Mouse (Mus musculus) brain, embryonic 18.5 days (tissue): Measurements from ENCODE around the gene Ly6g6e.

ENCODE experiments used
- DNase-seq: peaks from one replicate; pipeline ENCODE4 v3.0.0-alpha.2; 2012; ENCODE audit warnings: low read depth, low spot score

Ly6g6e gene

GRCm38 (mm10) chr17:35049561-35050016, 27.1 kb upstream of the Ly6g6e start, which contains the start of gene Clic1:
Gene Clic1 (plus strand): TSS chr17:35049966.
- no peak for DNase-seq

GRCm38 (mm10) chr17:35050126-35050750, 26.5 kb upstream of the Ly6g6e start:
- DNase-seq: no peak

DNA sequence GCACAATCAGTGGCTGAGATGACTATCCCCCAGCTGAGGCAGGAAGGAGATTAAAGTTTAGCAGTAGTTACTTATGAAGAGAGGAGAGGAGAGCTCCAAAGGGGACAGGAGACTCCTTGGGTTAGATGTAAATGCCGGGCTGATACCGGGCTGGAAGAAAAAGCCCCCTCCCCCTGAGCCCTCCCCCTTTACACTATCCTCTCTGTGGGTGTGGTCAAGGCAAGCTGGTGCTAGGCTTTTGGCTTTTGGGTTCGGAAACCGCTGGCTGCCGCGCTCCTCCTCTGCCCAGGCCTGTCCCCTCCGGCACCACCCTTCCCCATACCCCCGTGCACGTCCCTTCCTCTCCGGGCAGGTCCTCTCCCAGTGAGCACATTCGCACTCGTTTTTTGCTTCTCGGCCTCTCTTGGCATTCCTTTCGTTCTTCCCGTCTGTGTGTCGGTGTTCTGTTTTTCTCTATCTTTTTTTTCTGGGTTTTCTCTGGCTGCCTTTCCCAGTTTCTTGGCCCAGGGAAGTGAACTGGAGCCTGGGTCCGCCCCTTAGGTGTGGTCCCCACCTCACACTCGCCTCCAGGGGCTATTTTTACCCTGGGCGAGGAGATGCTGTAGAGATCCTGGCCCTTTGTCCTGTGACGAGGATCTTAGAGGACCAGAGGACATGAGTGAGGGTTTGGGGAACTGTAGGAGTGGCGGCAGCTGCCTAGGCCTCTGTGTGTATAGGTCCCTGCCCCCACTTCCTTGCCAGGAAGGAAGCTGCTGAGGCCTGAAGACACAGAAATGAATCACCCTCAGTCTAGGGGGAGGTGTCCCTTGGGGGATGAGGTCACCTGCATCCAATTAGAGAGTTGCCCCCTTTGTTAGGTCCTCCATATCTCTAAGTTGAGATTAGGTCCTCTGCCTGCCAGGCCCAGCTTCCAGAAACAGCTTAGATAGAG, 25.3 kb upstream of the Ly6g6e start:
- DNase-seq: no peak

- no peak for DNase-seq
These were observed 24.4 kb upstream of the Ly6g6e start for GRCm38 (mm10) chr17:35052271-35052798.

DNA sequence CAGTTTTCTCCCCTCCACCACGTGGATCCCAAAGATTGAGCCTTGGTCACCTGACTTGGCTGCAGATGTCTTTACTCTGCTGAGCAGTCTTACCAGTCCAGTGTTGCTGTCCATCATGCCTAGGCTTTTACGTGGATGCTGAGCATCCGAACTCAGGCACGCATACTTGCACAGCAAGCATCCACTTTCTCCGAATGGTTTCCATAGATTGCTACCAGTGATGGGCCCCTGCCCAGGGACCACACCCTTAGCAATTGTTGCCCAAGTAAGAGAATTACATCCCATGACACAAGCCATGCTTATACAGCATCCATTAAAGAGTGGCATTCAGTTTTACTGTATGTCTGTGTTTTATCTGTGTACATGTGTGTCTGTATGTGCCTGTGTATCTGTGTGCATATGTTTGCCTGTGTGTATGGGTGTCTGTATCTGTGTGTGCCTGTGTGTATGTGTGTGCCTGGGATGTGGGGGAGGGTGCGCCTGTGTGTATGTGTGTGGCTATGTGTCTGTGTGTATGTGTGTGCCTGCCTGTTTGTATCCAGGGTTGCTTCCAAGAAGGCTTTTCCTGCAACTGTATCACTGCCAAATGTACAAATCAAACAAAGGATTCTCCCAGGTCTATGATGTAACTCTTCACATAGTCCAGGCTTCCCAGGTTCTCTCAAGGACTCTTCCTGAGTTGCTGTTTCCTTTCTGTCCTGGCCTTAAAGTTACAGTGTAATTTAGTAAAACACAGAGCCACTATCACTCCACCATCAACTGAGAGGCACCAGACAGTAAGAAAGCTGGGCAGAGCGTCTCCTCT, 20.8 kb upstream of the Ly6g6e start:
- DNase-seq: no peak

GRCm38 (mm10) chr17:35057090-35057489, 19.6 kb upstream of the Ly6g6e start:
- DNase-seq: no peak

GRCm38 (mm10) chr17:35058316-35058715, 18.4 kb upstream of the Ly6g6e start:
- no peak for DNase-seq

DNA sequence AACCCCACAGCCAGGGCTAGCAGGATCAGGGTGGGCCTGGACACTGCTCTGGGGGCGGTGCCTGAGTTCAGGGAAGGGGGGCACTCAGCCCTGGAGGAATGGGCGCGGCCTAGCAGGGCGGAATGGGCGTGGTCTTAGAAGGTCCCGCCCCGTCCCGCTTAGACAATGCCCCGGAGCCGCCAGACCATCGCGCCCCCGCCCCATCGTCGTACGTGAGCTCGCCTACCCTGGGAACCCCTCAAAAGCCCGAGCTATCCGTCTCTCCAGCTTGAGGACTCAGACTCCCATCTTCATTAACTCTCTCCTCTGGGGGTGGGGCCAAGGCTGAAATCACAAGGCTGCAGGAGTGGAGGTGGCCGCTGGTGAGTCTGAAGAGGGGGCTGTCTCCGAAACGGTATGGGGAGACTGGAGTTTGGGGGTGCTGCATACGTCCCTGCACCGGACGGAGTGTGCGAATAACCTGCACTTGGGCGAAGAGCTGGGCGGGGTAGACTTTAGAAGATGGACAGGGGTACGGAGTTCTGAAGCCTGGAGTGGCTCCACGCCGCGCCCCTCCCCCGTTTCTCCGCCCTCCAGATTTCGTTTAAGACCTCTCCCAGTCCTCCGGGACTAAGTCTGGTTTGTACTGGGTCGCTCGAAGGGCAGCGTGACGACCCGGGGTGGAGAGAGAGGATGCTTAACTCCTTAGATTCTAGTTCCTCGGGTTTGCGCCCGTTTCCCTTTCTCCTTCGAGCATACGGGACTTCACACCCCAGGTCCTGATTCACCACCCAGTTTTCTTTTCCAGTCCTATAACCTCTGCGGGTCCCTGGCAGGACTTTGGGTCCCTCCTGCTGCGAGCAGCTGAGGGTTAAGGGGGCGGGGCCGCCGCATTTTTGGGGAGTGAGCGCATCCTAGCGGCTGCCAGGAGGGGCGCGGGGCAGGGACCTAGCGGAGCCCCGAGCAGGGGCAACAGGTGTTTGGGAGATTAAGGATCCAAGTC, 17.5 kb upstream of the Ly6g6e start, which contains the start of gene Ddah2:
Ddah2 (plus strand) TSS at position 125 of the 982 bp plus-strand sequence.
- peak; percentile 72 for DNase-seq

GRCm38 (mm10) chr17:35060071-35060470, 16.6 kb upstream of the Ly6g6e start:
- no peak for DNase-seq

DNA sequence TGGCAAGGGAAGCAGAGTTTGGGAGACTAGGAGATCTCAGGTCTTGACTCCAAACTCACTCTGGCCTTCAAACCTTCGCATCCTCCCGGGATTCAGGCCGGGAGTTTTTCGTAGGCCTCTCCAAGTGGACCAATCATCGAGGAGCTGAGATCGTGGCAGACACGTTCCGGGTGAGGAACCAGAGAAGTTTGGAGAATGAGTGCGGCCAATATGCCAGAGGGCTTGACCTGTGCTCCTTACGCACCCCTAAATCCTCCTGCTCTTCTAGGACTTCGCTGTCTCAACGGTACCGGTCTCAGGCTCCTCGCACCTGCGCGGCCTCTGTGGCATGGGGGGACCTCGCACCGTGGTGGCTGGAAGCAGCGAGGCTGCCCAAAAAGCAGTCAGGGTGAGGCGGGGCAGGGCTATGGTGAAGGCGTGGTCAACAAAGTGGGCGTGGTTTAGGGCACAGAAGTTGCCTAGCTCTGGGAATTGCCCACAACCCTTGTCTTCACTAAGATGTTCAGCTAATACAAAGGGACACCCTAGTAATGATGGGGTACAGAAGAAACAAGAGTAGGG, 15.9 kb upstream of the Ly6g6e start:
- no peak for DNase-seq

- DNase-seq: no peak
These were observed 15.4 kb upstream of the Ly6g6e start for GRCm38 (mm10) chr17:35061299-35061698.

DNA sequence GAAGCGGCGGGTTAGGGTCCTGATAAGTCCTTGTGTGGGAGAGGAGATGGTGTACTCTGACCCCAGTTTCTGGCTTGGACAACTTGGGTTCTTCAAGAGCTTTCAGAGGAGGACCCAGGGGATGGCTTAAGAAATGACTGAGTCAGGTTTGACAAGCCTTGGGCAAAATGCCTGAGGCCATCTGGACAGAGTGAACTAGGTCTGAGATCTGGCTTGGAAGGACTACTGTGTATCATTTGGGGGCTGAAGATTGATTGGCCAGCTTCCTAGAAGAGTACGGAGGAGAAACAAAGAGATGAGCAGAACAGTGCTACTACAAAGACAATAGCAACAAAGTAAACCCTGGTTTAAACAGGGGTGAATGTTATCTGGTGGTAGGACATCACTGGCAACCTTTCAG, 13.2 kb upstream of the Ly6g6e start:
- DNase-seq: no peak

GRCm38 (mm10) chr17:35064378-35064877, 12.3 kb upstream of the Ly6g6e start:
- no peak for DNase-seq

- DNase-seq: no peak
These were observed 11.5 kb upstream of the Ly6g6e start, which contains the start of gene Ly6g6c for GRCm38 (mm10) chr17:35064951-35065947. Gene Ly6g6c (plus strand): TSS chr17:35065388.

- no peak for DNase-seq
These were observed 10.6 kb upstream of the Ly6g6e start, which contains the start of gene Mpig6b for GRCm38 (mm10) chr17:35066084-35066483. Gene Mpig6b (minus strand): TSS chr17:35066184.

- DNase-seq: no peak
These were observed 8.3 kb upstream of the Ly6g6e start for GRCm38 (mm10) chr17:35068213-35068914.

- DNase-seq: no peak
These were observed 6.0 kb upstream of the Ly6g6e start for GRCm38 (mm10) chr17:35070556-35071229.
